Mouse (Mus musculus): ENCODE data around the gene Map2k6. TPM values are rescaled to one million over a fixed set of nuclear protein-coding genes. Genes with fewer than 3 reads are reported as not detected.
A peak's percentile ranks its signal among the peaks of the same experiment; 100 is the strongest.

Map2k6 gene
- total and polyA plus RNA-seq, 2 experiments: 2.0 to 22.5 TPM

DNA sequence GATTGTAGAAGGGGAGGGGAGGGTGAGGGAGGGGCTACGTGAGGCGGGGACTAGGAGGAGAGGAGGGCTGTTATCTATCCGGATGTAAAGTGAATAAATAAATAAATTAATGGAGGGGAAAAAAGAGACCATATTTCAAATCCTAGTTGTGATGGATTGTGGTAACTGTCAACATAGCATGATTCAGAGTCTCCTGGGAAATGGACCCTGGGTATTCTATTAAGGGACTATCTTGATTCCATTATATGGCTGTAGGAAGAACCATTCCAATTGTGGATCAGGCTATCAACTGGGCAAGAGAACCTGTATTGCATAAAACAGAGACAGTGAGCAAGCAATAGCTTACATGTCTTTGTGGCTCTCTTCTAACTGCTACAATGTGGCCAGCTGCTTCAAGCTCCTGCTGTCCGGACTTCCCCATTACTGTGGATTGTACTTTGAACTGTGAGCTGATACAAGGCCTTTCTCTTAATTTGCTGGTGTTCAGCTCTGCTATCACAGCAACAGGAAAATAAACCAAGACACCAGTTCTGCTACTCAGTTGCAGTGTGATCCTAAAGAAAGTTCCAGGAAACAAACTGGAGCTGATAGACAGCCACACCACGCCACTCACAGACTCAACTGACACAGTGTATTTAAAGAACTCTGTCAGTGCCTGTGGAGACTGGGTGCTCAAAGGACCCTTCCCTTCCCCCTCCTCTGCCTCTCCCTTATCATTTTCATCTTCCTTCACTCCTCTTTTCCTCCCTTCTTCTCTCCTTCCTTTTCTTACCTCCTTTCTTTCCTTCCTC is 77.6 kb downstream of the Map2k6 start:
- peak; percentile 87 for DNase-seq (ENCODE audit: extremely low read depth, low read depth, low spot score)
- TF ChIP-seq POLR2A (IDR thresholded peaks at IDR 0.05; ENCODE audit: extremely low read depth, insufficient read depth, low read length) (no peak), CTCF (IDR thresholded peaks at IDR 0.05; ENCODE audit: low read depth, low read length) (no peak)
- peaks cover 13% of the 10 kb centered on the region; the same call in 1 of the 2 replicates for H3K79me2 ChIP-seq (ENCODE audit: control insufficient read depth, insufficient read depth, low read length)
- H3K4me1 ChIP-seq (ENCODE audit: control insufficient read depth, insufficient read depth, low read length): peaks cover 21% of the 10 kb centered on the region
- H3K36me3 ChIP-seq (ENCODE audit: control insufficient read depth, insufficient read depth, low read length): no peaks in the 10 kb centered on the region
- peak overlapping the region; percentile 84 for H3K27ac ChIP-seq (replicated peaks; ENCODE audit: insufficient read depth, low read depth, low read length)
- H3K27me3 ChIP-seq (ENCODE audit: control insufficient read depth, insufficient read depth, low read length): no peaks in the 10 kb centered on the region
- H3K9ac ChIP-seq (ENCODE audit: low read depth, low read length): peak overlapping the region; percentile 41; the same call in 1 of the 2 replicates
- no peak overlapping the region for H3K4me3 ChIP-seq (ENCODE audit: insufficient read depth, low read depth, low read length)
- 38% methylated on average over 5 of the region's 5 CpGs for WGBS

DNA sequence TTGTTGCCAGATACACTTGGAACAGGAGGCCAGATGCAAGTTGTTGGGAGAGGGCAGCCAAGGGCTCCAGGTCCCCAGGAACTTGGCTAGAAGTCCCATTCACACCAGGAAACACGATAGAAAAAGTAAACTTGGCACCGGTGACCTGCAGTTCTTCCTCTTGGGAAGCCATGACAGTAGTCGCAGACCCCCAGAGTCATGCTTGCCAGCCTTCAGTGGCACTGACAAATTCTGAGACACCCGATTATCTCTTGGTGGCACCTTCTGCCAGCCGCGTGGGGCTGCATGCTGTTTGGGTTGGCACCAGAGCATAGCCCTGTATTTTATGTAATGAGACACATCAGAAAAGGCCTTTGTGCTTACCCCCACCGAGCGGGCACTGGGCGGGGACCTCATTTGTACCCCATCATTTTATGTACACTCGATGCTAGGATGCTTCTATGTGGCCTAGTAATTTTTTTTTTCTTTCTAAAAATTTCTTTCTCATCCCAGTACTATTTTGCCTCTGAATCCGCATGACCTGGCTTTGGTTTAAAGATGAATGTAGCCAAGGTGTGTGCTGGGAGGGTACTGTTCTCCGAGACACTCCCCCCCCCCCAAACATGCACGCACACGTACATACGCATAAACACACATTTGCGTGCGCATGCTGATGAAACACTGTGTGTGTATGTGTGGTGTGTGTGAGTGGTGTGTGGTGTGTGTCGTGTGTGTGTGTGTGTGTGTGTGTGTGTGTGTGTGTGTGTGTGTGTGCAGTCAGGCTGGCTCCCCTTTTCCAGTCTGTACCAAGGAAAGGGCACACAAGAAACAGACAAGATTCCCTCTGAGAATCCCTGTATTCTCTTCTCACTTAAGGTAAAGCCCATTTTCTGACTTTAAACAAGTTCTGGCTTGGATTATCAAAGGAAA is 79.3 kb downstream of the Map2k6 start:
- H3K9ac ChIP-seq (ENCODE audit: low read depth, low read length): peak overlapping the region; percentile 50
- DNase-seq (ENCODE audit: extremely low read depth, low read depth, low spot score): peak; percentile 90
- H3K4me1 ChIP-seq (ENCODE audit: control insufficient read depth, insufficient read depth, low read length): peaks cover 24% of the 10 kb centered on the region
- 37% methylated on average over 18 of the region's 18 CpGs for WGBS
- no peak for TF ChIP-seq CTCF (IDR thresholded peaks at IDR 0.05; ENCODE audit: low read depth, low read length)
- TF ChIP-seq POLR2A (IDR thresholded peaks at IDR 0.05; ENCODE audit: extremely low read depth, insufficient read depth, low read length): no peak
- no peak overlapping the region for H3K4me3 ChIP-seq (ENCODE audit: insufficient read depth, low read depth, low read length)
- H3K36me3 ChIP-seq (ENCODE audit: control insufficient read depth, insufficient read depth, low read length): no peaks in the 10 kb centered on the region
- H3K27ac ChIP-seq (replicated peaks; ENCODE audit: insufficient read depth, low read depth, low read length): peak overlapping the region; percentile 88
- peaks cover 14% of the 10 kb centered on the region; the same call in 1 of the 2 replicates for H3K79me2 ChIP-seq (ENCODE audit: control insufficient read depth, insufficient read depth, low read length)
- H3K27me3 ChIP-seq (ENCODE audit: control insufficient read depth, insufficient read depth, low read length): no peaks in the 10 kb centered on the region

DNA sequence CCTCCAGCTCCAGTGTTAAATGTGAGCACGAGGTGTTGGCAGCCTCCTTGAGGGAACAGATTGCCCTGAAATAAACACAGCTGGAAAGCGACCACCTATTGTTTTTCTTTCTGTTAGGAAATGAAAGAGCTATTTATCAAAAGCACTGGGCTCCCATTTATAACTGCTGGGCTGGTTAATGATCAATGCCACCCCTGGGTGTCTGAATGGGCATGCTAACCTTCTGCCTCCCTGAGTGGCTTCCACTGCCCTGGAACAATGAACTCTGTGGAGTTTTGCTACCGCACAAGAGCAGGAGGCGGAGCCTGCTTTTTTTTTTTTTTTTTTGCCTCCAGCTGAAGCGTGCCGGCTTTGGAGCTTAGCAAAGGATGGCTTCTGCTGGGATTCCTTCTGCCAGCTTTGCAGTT is 80.1 kb downstream of the Map2k6 start:
- DNase-seq (ENCODE audit: extremely low read depth, low read depth, low spot score): peak; percentile 97
- peaks cover 3% of the 10 kb centered on the region; the same call in 1 of the 2 replicates for H3K36me3 ChIP-seq (ENCODE audit: control insufficient read depth, insufficient read depth, low read length)
- peaks cover 14% of the 10 kb centered on the region; the same call in 1 of the 2 replicates for H3K79me2 ChIP-seq (ENCODE audit: control insufficient read depth, insufficient read depth, low read length)
- peak overlapping the region; percentile 73 for H3K27ac ChIP-seq (replicated peaks; ENCODE audit: insufficient read depth, low read depth, low read length)
- peak overlapping the region; percentile 58 for H3K4me3 ChIP-seq (ENCODE audit: insufficient read depth, low read depth, low read length)
- H3K4me1 ChIP-seq (ENCODE audit: control insufficient read depth, insufficient read depth, low read length): peaks cover 24% of the 10 kb centered on the region
- no peaks in the 10 kb centered on the region for H3K27me3 ChIP-seq (ENCODE audit: control insufficient read depth, insufficient read depth, low read length)
- TF ChIP-seq CTCF (IDR thresholded peaks at IDR 0.05; ENCODE audit: low read depth, low read length) (no peak), POLR2A (IDR thresholded peaks at IDR 0.05; ENCODE audit: extremely low read depth, insufficient read depth, low read length) (0 out of 2 replicates have a peak, but pooled peaks have one; percentile 24)
- 2% methylated on average over 5 of the region's 6 CpGs for WGBS
- peak overlapping the region; percentile 66 for H3K9ac ChIP-seq (ENCODE audit: low read depth, low read length)

DNA sequence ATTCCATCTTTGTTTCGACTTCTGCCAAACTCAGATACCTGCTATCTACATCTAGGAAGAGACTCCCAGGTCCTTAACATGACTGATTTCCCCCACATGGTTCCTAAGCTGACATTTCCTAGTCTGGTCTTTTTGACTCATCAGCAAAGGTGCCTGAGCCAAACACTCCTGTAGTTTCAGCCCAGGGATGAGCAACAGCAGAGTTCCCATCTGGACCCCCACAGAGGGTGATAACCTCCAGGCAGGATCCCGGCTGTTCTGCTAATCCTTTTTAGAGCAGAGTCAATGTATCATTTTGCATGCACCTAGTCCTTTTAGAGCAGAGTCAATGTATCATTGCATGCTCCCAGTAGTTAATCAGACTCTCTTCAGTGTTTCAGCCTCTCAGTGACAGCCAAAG is 82.5 kb downstream of the Map2k6 start:
- Histone ChIP-seq H3K9ac (ENCODE audit: low read depth, low read length) (no peak overlapping the region), H3K27ac (replicated peaks; ENCODE audit: insufficient read depth, low read depth, low read length) (no peak overlapping the region), H3K4me1 (ENCODE audit: control insufficient read depth, insufficient read depth, low read length) (peaks cover 28% of the 10 kb centered on the region), H3K36me3 (ENCODE audit: control insufficient read depth, insufficient read depth, low read length) (peaks cover 3% of the 10 kb centered on the region; the same call in 1 of the 2 replicates), H3K27me3 (ENCODE audit: control insufficient read depth, insufficient read depth, low read length) (no peaks in the 10 kb centered on the region), H3K4me3 (ENCODE audit: insufficient read depth, low read depth, low read length) (no peak overlapping the region), H3K79me2 (ENCODE audit: control insufficient read depth, insufficient read depth, low read length) (peaks cover 14% of the 10 kb centered on the region; the same call in 1 of the 2 replicates)
- TF ChIP-seq CTCF (IDR thresholded peaks at IDR 0.05; ENCODE audit: low read depth, low read length) (no peak), POLR2A (IDR thresholded peaks at IDR 0.05; ENCODE audit: extremely low read depth, insufficient read depth, low read length) (no peak)
- 89% methylated on average over 2 of the region's 2 CpGs for WGBS
- DNase-seq (ENCODE audit: extremely low read depth, low read depth, low spot score): no peak

DNA sequence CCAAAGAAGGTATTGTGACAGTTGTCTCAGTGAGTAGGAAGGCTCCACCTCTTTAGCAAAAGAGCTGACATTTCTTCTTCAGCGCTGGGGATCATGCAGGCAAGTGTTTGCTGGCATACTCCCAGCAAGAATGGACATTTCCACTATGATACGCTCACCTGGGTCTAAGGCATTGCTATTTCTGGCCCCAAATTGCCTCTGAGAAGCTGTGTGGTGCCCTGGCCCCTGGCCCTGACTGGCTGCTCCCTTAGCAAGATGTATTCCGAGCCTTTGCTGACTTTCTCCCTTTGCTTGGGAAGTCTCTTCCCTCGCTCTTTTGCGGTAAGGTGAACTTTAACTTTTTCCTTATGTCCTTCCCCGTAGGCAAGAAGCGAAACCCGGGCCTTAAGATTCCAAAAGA is 83.3 kb downstream of the Map2k6 start:
- Histone ChIP-seq H3K27ac (replicated peaks; ENCODE audit: insufficient read depth, low read depth, low read length) (no peak overlapping the region), H3K4me1 (ENCODE audit: control insufficient read depth, insufficient read depth, low read length) (peaks cover 21% of the 10 kb centered on the region), H3K79me2 (ENCODE audit: control insufficient read depth, insufficient read depth, low read length) (peaks cover 14% of the 10 kb centered on the region; the same call in 1 of the 2 replicates), H3K36me3 (ENCODE audit: control insufficient read depth, insufficient read depth, low read length) (peaks cover 3% of the 10 kb centered on the region; the same call in 1 of the 2 replicates), H3K27me3 (ENCODE audit: control insufficient read depth, insufficient read depth, low read length) (no peaks in the 10 kb centered on the region), H3K9ac (ENCODE audit: low read depth, low read length) (no peak overlapping the region), H3K4me3 (ENCODE audit: insufficient read depth, low read depth, low read length) (no peak overlapping the region)
- TF ChIP-seq POLR2A (IDR thresholded peaks at IDR 0.05; ENCODE audit: extremely low read depth, insufficient read depth, low read length): no peak
- TF ChIP-seq CTCF (IDR thresholded peaks at IDR 0.05; ENCODE audit: low read depth, low read length): no peak
- 93% methylated on average over 8 of the region's 8 CpGs for WGBS
- no peak for DNase-seq (ENCODE audit: extremely low read depth, low read depth, low spot score)

All from liver, adult 2 months (tissue).